Mouse (Mus musculus): ENCODE data around the gene Fgfbp1.

DNA sequence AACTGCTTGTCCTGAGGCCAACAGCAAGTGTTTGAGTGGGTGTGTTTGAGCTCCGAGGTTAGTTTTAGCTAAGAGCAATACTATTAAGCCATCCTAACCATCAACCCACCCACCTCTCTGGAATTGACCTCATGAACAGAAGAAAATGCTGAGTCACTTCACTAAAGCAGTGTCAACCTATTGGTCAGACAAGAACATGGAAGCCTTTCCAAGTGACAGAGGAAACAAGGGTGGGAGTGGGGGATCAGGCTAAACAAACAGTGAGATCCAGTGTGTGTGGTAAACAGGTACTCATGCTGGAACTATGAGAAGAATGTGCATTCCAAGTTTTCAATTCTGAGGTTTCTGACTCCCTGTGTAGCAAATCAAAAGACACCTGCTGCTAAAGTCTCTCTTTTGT is 1.3 kb upstream of the Fgfbp1 start:
- TF ChIP-seq POLR2A (IDR thresholded peaks at IDR 0.05; ENCODE audit: low read depth, low read length) (no peak), SMC3 (IDR thresholded peaks at IDR 0.05; ENCODE audit: low read depth, low read length) (no peak)

All from CH12.LX (cell line).